Mouse (Mus musculus) forebrain, embryonic 10.5 days (tissue): ENCODE measurements around the gene Meltf. TPM values are rescaled to one million over a fixed set of nuclear protein-coding genes. Genes with fewer than 3 reads are reported as not detected.

ENCODE experiments used
- DNase-seq: peaks from one replicate; pipeline ENCODE4 v3.0.0-alpha.2; 2017; ENCODE audit warnings: low spot score; ENCODE audit errors: extremely low spot score
- H3K27ac ChIP-seq: fragments of 300-500 bp; sonication (generic); 2 replicates; pipeline ENCODE4 v1.5.1; 2016; ENCODE audit warnings: mild to moderate bottlenecking
- H3K27me3 ChIP-seq: fragments of 300-500 bp; sonication (generic); 2 replicates; pipeline ENCODE4 v1.6.1; 2016; ENCODE audit warnings: mild to moderate bottlenecking; ENCODE audit not compliant: poor library complexity, severe bottlenecking
- H3K36me3 ChIP-seq: fragments of 300-500 bp; sonication (generic); replicated peaks from 2 replicates; pipeline ENCODE4 v1.6.1; 2016; ENCODE audit warnings: mild to moderate bottlenecking, moderate library complexity
- H3K4me1 ChIP-seq: fragments of 300-500 bp; sonication (generic); 2 replicates; pipeline ENCODE4 v1.6.1; 2016
- H3K4me3 ChIP-seq: fragments of 300-500 bp; sonication (generic); 2 replicates; pipeline ENCODE4 v1.5.1; 2016; ENCODE audit warnings: mild to moderate bottlenecking, moderate library complexity
- H3K9me3 ChIP-seq: fragments of 300-500 bp; sonication (generic); 2 replicates; pipeline ENCODE4 v1.6.1; 2016; ENCODE audit warnings: mild to moderate bottlenecking, moderate library complexity
- WGBS: fragments of 180-500 bp; shearing (Covaris S2); methylation state at CpG from one replicate; pipeline ENCODE4 v1.1.7; 2016; 5-methylcytosine and 5-hydroxymethylcytosine counted together
- polyA plus RNA-seq: library from polyadenylated mRNA; unstranded; fragments of >200 nt; fragmentation: Nextera tagmentation; extraction: Ambion mirVana; gene quantifications from 2 replicates; pipeline ENCODE4 v1.2.1, GENCODE M21; 2016

The Meltf gene
- 0.17 TPM in 1 of 2 replicates, not detected in the other for polyA plus RNA-seq

GRCm38 (mm10) chr16:31878573-31879257 lies at the start of gene Meltf:
Gene Meltf, plus strand, starts transcription at chr16:31878810.
- Histone ChIP-seq H3K4me3 (no peak within 1 kb of the TSS), H3K27ac (no peak within 1 kb of the TSS), H3K27me3 (peaks cover 42% of the 10 kb centered on the region), H3K36me3 (peaks cover 17% of the 10 kb centered on the region), H3K9me3 (no peaks in the 10 kb centered on the region), H3K4me1 (peaks cover 33% of the 10 kb centered on the region)
- DNase-seq: peak; percentile 75
- WGBS: 36% methylated on average over 21 of the region's 21 CpGs

- Histone ChIP-seq H3K9me3 (no peaks in the 10 kb centered on the region), H3K27me3 (no peaks in the 10 kb centered on the region), H3K27ac (no peak overlapping the region), H3K4me3 (no peak overlapping the region), H3K4me1 (peaks cover 17% of the 10 kb centered on the region), H3K36me3 (peaks cover 39% of the 10 kb centered on the region)
- DNase-seq: no peak
- WGBS: 87% methylated on average over 4 of the region's 4 CpGs
Observed at GRCm38 (mm10) chr16:31830726-31831125, 47.9 kb upstream of the Meltf start.

GRCm38 (mm10) chr16:31832630-31833422 lies 45.8 kb upstream of the Meltf start:
- peaks cover 46% of the 10 kb centered on the region for H3K36me3 ChIP-seq
- H3K9me3 ChIP-seq: no peaks in the 10 kb centered on the region
- H3K4me1 ChIP-seq: peaks cover 9% of the 10 kb centered on the region; the same call in 1 of the 2 replicates
- no peak overlapping the region for H3K4me3 ChIP-seq
- H3K27ac ChIP-seq: no peak overlapping the region
- no peaks in the 10 kb centered on the region for H3K27me3 ChIP-seq
- 94% methylated on average over 10 of the region's 10 CpGs for WGBS
- no peak for DNase-seq

- H3K9me3 ChIP-seq: no peaks in the 10 kb centered on the region
- DNase-seq: no peak
- no peak overlapping the region for H3K4me3 ChIP-seq
- H3K4me1 ChIP-seq: peaks cover 9% of the 10 kb centered on the region; the same call in 1 of the 2 replicates
- WGBS: 80% methylated on average over 7 of the region's 7 CpGs
- H3K27me3 ChIP-seq: no peaks in the 10 kb centered on the region
- no peak overlapping the region for H3K27ac ChIP-seq
- H3K36me3 ChIP-seq: peaks cover 48% of the 10 kb centered on the region
Observed at GRCm38 (mm10) chr16:31834011-31834584, 44.5 kb upstream of the Meltf start.

GRCm38 (mm10) chr16:31834662-31835318 lies 43.8 kb upstream of the Meltf start:
- Histone ChIP-seq H3K27ac (no peak overlapping the region), H3K36me3 (peaks cover 47% of the 10 kb centered on the region), H3K4me3 (no peak overlapping the region), H3K9me3 (no peaks in the 10 kb centered on the region), H3K27me3 (no peaks in the 10 kb centered on the region), H3K4me1 (peaks cover 9% of the 10 kb centered on the region; the same call in 1 of the 2 replicates)
- no peak for DNase-seq
- WGBS: 89% methylated on average over 2 of the region's 2 CpGs

GRCm38 (mm10) chr16:31837362-31837761 lies 41.2 kb upstream of the Meltf start:
- Histone ChIP-seq H3K4me3 (no peak overlapping the region), H3K4me1 (peaks cover 9% of the 10 kb centered on the region; the same call in 1 of the 2 replicates), H3K27ac (no peak overlapping the region), H3K36me3 (peaks cover 54% of the 10 kb centered on the region), H3K27me3 (no peaks in the 10 kb centered on the region), H3K9me3 (no peaks in the 10 kb centered on the region)
- WGBS: 83% methylated on average over 3 of the region's 3 CpGs
- no peak for DNase-seq

- H3K36me3 ChIP-seq: peaks cover 59% of the 10 kb centered on the region
- no peaks in the 10 kb centered on the region for H3K9me3 ChIP-seq
- no peak for DNase-seq
- 94% methylated on average over 3 of the region's 3 CpGs for WGBS
- no peaks in the 10 kb centered on the region for H3K27me3 ChIP-seq
- H3K27ac ChIP-seq: no peak overlapping the region
- no peak overlapping the region for H3K4me3 ChIP-seq
- no peaks in the 10 kb centered on the region for H3K4me1 ChIP-seq
Observed at GRCm38 (mm10) chr16:31844246-31844645, 34.4 kb upstream of the Meltf start.

GRCm38 (mm10) chr16:31846763-31847162 lies 31.8 kb upstream of the Meltf start:
- Histone ChIP-seq H3K9me3 (no peaks in the 10 kb centered on the region), H3K27ac (no peak overlapping the region), H3K4me1 (no peaks in the 10 kb centered on the region), H3K4me3 (no peak overlapping the region), H3K27me3 (no peaks in the 10 kb centered on the region), H3K36me3 (peaks cover 60% of the 10 kb centered on the region)
- 85% methylated on average over 10 of the region's 10 CpGs for WGBS
- no peak for DNase-seq

- H3K4me3 ChIP-seq: no peak overlapping the region
- WGBS: 96% methylated on average over 5 of the region's 5 CpGs
- H3K4me1 ChIP-seq: 0 out of 2 replicates have a peak, but pooled peaks cover 4% of the 10 kb centered on the region
- H3K27me3 ChIP-seq: no peaks in the 10 kb centered on the region
- peaks cover 95% of the 10 kb centered on the region for H3K36me3 ChIP-seq
- peaks cover 5% of the 10 kb centered on the region; the same call in 1 of the 2 replicates for H3K9me3 ChIP-seq
- H3K27ac ChIP-seq: no peak overlapping the region
- no peak for DNase-seq
Observed at GRCm38 (mm10) chr16:31863920-31864319, 14.7 kb upstream of the Meltf start.

- WGBS: 73% methylated on average over 3 of the region's 3 CpGs
- no peaks in the 10 kb centered on the region for H3K27me3 ChIP-seq
- no peak overlapping the region for H3K4me3 ChIP-seq
- H3K4me1 ChIP-seq: 0 out of 2 replicates have a peak, but pooled peaks cover 4% of the 10 kb centered on the region
- H3K36me3 ChIP-seq: peaks cover 96% of the 10 kb centered on the region
- H3K27ac ChIP-seq: no peak overlapping the region
- peaks cover 5% of the 10 kb centered on the region; the same call in 1 of the 2 replicates for H3K9me3 ChIP-seq
- DNase-seq: no peak
Observed at GRCm38 (mm10) chr16:31865242-31865641, 13.4 kb upstream of the Meltf start.

GRCm38 (mm10) chr16:31866911-31867310 lies 11.7 kb upstream of the Meltf start:
- H3K4me1 ChIP-seq: 0 out of 2 replicates have a peak, but pooled peaks cover 4% of the 10 kb centered on the region
- H3K4me3 ChIP-seq: no peak overlapping the region
- DNase-seq: no peak
- peaks cover 96% of the 10 kb centered on the region for H3K36me3 ChIP-seq
- H3K27ac ChIP-seq: no peak overlapping the region
- WGBS: 93% methylated on average over 3 of the region's 3 CpGs
- H3K27me3 ChIP-seq: no peaks in the 10 kb centered on the region
- no peaks in the 10 kb centered on the region for H3K9me3 ChIP-seq

- no peak for DNase-seq
- H3K9me3 ChIP-seq: no peaks in the 10 kb centered on the region
- H3K4me3 ChIP-seq: no peak overlapping the region
- WGBS: 86% methylated on average over 4 of the region's 4 CpGs
- no peaks in the 10 kb centered on the region for H3K27me3 ChIP-seq
- H3K4me1 ChIP-seq: 0 out of 2 replicates have a peak, but pooled peaks cover 4% of the 10 kb centered on the region
- peaks cover 93% of the 10 kb centered on the region for H3K36me3 ChIP-seq
- H3K27ac ChIP-seq: no peak overlapping the region
Observed at GRCm38 (mm10) chr16:31867736-31868135, 10.9 kb upstream of the Meltf start.
